Mouse (Mus musculus): ENCODE measurements around the gene Spred2. TPM values are rescaled to one million over a fixed set of nuclear protein-coding genes. Genes with fewer than 3 reads are reported as not detected.
A peak's percentile ranks its signal among the peaks of the same experiment; 100 is the strongest.

Gene Spred2
- polyA plus RNA-seq, 1 experiment from 2014 or later = 4.7 TPM

DNA sequence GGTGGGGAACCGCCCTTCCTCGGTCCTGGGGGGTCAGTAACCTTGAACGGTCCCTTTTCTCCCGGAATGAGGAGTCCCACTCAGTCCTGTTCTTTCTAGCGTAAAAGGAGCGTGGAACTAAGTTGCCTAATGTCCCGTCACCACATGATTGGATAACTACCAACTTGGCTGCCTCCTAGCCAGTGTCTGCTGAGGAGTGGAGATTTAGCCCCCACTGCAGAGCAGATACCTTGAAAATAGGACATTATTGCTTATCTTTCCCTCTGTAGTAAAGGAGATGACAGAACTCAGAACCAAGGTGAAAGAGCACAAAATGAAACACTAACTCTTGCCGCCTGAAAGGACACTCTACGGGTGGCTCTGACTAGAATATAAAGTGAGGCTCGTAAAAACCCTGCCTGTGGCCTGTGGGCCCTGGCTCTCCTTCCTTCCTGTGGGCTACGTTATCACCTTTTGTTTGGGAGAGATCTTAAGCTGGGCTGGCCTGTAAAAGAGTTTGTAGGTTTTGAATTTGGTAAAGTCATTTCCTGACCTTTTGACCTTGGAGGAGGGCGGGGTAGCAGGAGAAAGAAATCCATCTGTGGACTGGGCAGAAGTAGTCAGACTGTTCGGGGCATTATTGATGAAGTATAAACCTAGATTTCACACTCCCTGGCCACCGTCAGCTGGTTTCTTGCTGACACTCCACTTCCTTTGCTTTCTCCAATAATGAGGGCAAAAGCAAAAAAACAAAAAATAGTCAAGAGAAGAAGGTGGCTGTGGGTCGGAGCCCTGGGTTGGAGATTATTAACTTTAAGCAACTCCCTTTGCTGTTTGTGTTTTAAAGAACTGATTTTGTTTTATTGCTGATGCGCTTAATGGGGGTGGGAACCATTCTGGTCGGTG, 62.9 kb downstream of the Spred2 start:
- no peak overlapping the region for H3K9ac ChIP-seq (ENCODE audit: low read depth, low read length)
- no peaks in the 10 kb centered on the region for H3K27me3 ChIP-seq (ENCODE audit: control insufficient read depth, insufficient read depth, low read length)
- 36% methylated on average over 17 of the region's 17 CpGs for WGBS (ENCODE audit: insufficient replicate concordance)
- H3K4me2 ChIP-seq = peak overlapping the region; percentile 2; the same call in 1 of the 2 replicates
- ATAC-seq (replicated peaks; ENCODE audit: insufficient number of reproducible peaks, low FRiP score, low TSS enrichment) = no peak
- no peaks in the 10 kb centered on the region for H3K36me3 ChIP-seq (ENCODE audit: control insufficient read depth, insufficient read depth, low read length)
- H3K27ac ChIP-seq (ENCODE audit: low read depth, low read length) = peak overlapping the region; percentile 54
- H3K9me3 ChIP-seq (replicated peaks; ENCODE audit: control insufficient read depth, low read length) = no peaks in the 10 kb centered on the region
- peaks cover 52% of the 10 kb centered on the region for H3K4me1 ChIP-seq (ENCODE audit: control insufficient read depth, insufficient read depth, low read length)
- H3K4me3 ChIP-seq (ENCODE audit: low read depth, low read length) = no peak overlapping the region

DNA sequence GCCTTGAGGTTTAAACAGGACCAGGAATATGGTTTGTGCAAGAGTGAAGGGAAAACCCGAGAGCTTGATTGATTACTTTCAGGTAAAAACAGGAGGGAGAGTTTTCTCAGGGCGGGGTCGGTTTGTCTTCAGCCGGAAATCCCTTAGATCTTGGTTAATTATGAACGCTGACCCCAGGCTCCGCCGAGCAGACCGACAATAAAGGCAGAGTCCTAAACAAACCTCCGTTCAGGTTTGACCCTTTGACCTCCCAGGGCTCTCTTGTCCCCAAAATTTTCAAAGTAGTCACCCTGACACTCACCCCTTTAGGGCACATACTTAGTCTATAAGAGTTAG, 63.5 kb downstream of the Spred2 start:
- no peaks in the 10 kb centered on the region for H3K27me3 ChIP-seq (ENCODE audit: control insufficient read depth, insufficient read depth, low read length)
- ATAC-seq (replicated peaks; ENCODE audit: insufficient number of reproducible peaks, low FRiP score, low TSS enrichment) = no peak
- 0 out of 2 replicates have a peak overlapping the region, but pooled peaks have one; percentile 15 for H3K27ac ChIP-seq (ENCODE audit: low read depth, low read length)
- peaks cover 52% of the 10 kb centered on the region for H3K4me1 ChIP-seq (ENCODE audit: control insufficient read depth, insufficient read depth, low read length)
- no peaks in the 10 kb centered on the region for H3K9me3 ChIP-seq (replicated peaks; ENCODE audit: control insufficient read depth, low read length)
- no peak overlapping the region for H3K4me2 ChIP-seq
- H3K4me3 ChIP-seq (ENCODE audit: low read depth, low read length) = no peak overlapping the region
- 31% methylated on average over 9 of the region's 9 CpGs for WGBS (ENCODE audit: insufficient replicate concordance)
- H3K9ac ChIP-seq (ENCODE audit: low read depth, low read length) = no peak overlapping the region
- H3K36me3 ChIP-seq (ENCODE audit: control insufficient read depth, insufficient read depth, low read length) = no peaks in the 10 kb centered on the region

DNA sequence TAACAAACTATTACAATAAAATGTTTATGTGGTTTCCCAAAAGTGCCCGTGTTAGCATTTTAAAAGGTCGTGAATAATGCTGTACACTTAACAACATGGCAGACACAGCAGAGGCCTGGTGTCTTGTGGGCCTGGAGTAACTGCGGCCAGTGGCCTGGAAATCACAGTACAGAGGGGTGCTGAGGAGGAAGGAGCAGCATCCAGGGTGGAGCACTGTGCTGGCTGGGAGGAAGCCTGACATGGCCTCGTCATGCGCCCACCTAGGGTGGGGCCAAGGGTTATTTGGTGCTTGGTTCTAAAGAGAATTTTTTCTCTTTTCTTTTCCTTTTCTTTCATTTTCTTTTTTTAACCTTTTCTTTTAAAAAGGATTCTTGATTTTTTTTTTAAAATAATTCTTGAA, 64.0 kb downstream of the Spred2 start:
- H3K27me3 ChIP-seq (ENCODE audit: control insufficient read depth, insufficient read depth, low read length) = no peaks in the 10 kb centered on the region
- no peaks in the 10 kb centered on the region for H3K9me3 ChIP-seq (replicated peaks; ENCODE audit: control insufficient read depth, low read length)
- H3K4me1 ChIP-seq (ENCODE audit: control insufficient read depth, insufficient read depth, low read length) = peaks cover 53% of the 10 kb centered on the region
- H3K4me2 ChIP-seq = no peak overlapping the region
- H3K4me3 ChIP-seq (ENCODE audit: low read depth, low read length) = no peak overlapping the region
- ATAC-seq (replicated peaks; ENCODE audit: insufficient number of reproducible peaks, low FRiP score, low TSS enrichment) = no peak
- WGBS (ENCODE audit: insufficient replicate concordance) = 69% methylated on average over 5 of the region's 5 CpGs
- no peaks in the 10 kb centered on the region for H3K36me3 ChIP-seq (ENCODE audit: control insufficient read depth, insufficient read depth, low read length)
- no peak overlapping the region for H3K27ac ChIP-seq (ENCODE audit: low read depth, low read length)
- H3K9ac ChIP-seq (ENCODE audit: low read depth, low read length) = no peak overlapping the region

DNA sequence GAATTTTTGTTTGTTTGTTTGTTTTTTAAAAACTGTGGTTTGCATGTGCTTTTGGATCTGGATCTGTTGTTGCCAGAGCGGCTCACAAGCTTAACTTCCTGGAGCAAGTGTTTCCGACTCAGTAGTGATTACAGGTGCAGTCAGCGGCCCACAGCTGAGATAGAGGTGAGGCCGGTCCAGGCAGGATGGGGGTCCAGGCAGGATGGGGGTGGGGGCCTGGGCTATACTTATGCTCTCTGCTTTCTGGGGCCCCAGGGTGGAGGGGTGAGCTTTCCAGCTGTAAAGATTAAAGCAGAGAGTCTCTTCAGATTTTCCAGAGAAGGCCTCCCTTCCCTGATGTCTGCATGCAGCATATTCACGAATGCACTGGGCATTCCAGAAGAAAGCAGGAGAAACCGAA, 64.5 kb downstream of the Spred2 start:
- ATAC-seq (replicated peaks; ENCODE audit: insufficient number of reproducible peaks, low FRiP score, low TSS enrichment) = no peak
- Histone ChIP-seq H3K27me3 (ENCODE audit: control insufficient read depth, insufficient read depth, low read length) (no peaks in the 10 kb centered on the region), H3K27ac (ENCODE audit: low read depth, low read length) (no peak overlapping the region), H3K9me3 (replicated peaks; ENCODE audit: control insufficient read depth, low read length) (no peaks in the 10 kb centered on the region), H3K4me3 (ENCODE audit: low read depth, low read length) (no peak overlapping the region), H3K4me1 (ENCODE audit: control insufficient read depth, insufficient read depth, low read length) (peaks cover 54% of the 10 kb centered on the region), H3K4me2 (no peak overlapping the region), H3K9ac (ENCODE audit: low read depth, low read length) (no peak overlapping the region), H3K36me3 (ENCODE audit: control insufficient read depth, insufficient read depth, low read length) (no peaks in the 10 kb centered on the region)
- 50% methylated on average over 6 of the region's 6 CpGs for WGBS (ENCODE audit: insufficient replicate concordance)

DNA sequence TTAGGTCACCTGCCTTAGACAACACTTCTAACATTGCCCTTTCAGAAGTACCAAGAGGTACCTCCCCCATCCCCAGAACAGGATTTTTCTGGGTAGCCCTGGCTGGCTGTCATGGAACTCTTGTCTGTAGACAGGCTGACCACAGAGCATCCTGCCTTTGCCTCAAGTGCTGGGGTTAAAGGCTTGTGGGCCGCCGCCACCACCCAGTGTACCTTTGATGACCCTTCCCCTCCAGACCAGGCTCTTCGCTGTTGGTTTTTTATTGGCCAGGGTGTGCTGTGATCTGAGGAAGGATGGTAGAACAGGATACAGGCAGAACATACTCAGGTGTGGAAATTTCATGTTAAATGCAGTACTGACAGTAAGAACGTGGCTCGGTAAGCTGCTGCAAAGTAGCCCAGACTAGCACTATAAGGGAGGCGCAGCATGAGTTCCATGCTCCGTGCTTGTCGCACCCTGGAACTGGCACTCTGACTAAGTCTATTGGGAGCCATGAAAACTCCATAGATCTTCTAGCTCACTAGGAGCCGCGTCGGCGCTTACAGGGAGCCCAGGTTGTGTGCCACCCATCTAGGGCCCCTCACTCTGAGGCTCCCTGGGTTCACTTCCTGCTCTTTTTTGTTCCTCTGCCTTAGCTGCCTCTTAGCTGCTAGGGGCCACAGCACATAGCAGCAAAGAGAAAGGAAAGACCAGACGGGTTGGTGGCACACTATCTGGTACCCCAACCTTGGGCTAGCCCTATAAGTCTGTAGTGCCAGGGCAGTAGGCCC, 65.2 kb downstream of the Spred2 start:
- Histone ChIP-seq H3K4me1 (ENCODE audit: control insufficient read depth, insufficient read depth, low read length) (peaks cover 55% of the 10 kb centered on the region), H3K9me3 (replicated peaks; ENCODE audit: control insufficient read depth, low read length) (no peaks in the 10 kb centered on the region), H3K9ac (ENCODE audit: low read depth, low read length) (no peak overlapping the region), H3K4me3 (ENCODE audit: low read depth, low read length) (no peak overlapping the region), H3K36me3 (ENCODE audit: control insufficient read depth, insufficient read depth, low read length) (no peaks in the 10 kb centered on the region), H3K27me3 (ENCODE audit: control insufficient read depth, insufficient read depth, low read length) (no peaks in the 10 kb centered on the region), H3K4me2 (no peak overlapping the region), H3K27ac (ENCODE audit: low read depth, low read length) (no peak overlapping the region)
- 85% methylated on average over 13 of the region's 13 CpGs for WGBS (ENCODE audit: insufficient replicate concordance)
- no peak for ATAC-seq (replicated peaks; ENCODE audit: insufficient number of reproducible peaks, low FRiP score, low TSS enrichment)

DNA sequence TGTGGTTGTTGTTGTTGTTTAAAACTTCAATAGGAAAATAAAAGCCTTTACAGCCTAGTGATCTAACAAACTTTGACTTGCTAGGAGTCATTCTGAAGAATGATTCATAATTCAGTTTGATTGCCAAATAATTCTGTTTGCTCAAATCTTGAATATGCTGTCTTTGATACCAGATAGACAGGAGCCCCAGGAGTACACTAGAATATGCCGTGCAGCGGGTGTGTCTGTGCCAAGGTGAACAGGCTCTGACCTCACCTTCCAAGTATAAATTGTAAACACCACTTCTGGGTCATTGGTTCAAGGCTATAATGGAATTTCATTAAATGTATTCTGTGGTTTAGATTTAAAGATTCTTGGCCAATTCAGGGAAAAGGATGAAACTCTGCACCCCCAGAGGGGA, 66.6 kb downstream of the Spred2 start:
- no peak overlapping the region for H3K4me2 ChIP-seq
- no peak overlapping the region for H3K27ac ChIP-seq (ENCODE audit: low read depth, low read length)
- no peaks in the 10 kb centered on the region for H3K27me3 ChIP-seq (ENCODE audit: control insufficient read depth, insufficient read depth, low read length)
- H3K4me3 ChIP-seq (ENCODE audit: low read depth, low read length) = no peak overlapping the region
- WGBS (ENCODE audit: insufficient replicate concordance) = 71% methylated on average over 2 of the region's 2 CpGs
- H3K9ac ChIP-seq (ENCODE audit: low read depth, low read length) = no peak overlapping the region
- no peak for ATAC-seq (replicated peaks; ENCODE audit: insufficient number of reproducible peaks, low FRiP score, low TSS enrichment)
- H3K9me3 ChIP-seq (replicated peaks; ENCODE audit: control insufficient read depth, low read length) = no peaks in the 10 kb centered on the region
- H3K4me1 ChIP-seq (ENCODE audit: control insufficient read depth, insufficient read depth, low read length) = peaks cover 53% of the 10 kb centered on the region
- H3K36me3 ChIP-seq (ENCODE audit: control insufficient read depth, insufficient read depth, low read length) = no peaks in the 10 kb centered on the region

DNA sequence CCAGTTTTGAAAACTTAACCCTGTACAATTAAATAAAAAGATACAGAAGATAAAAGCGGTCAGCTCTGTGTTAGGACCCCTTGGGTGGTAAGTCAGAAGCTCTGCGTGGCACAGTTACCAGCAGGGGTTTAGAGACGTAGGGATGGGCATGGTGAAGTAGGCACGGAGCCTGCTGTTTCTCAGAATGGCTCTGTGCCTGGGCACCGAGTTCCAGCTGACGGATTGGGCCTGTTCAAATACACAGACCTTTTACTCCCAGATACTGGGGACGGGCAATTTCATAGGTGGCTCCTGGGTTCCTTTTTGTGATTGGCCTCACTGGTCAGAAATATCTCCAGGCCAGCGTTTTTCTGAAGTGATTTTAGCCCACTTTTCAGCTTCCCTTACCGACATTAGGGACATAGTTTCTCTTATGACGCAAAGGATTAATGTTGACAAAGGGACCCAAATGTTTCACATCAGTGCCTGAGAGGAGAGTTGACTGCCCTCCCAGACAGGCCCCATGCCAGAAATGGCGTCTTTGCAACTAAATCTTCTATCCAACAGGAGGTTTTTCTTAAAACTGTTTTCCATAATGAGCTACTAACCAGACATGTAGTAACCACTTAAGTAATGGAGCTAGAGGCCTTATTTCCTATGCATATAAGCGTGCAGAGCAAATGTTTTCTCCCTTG, 67.3 kb downstream of the Spred2 start:
- no peak overlapping the region for H3K27ac ChIP-seq (ENCODE audit: low read depth, low read length)
- no peaks in the 10 kb centered on the region for H3K36me3 ChIP-seq (ENCODE audit: control insufficient read depth, insufficient read depth, low read length)
- 65% methylated on average over 12 of the region's 12 CpGs for WGBS (ENCODE audit: insufficient replicate concordance)
- H3K27me3 ChIP-seq (ENCODE audit: control insufficient read depth, insufficient read depth, low read length) = no peaks in the 10 kb centered on the region
- H3K4me2 ChIP-seq = no peak overlapping the region
- peaks cover 49% of the 10 kb centered on the region for H3K4me1 ChIP-seq (ENCODE audit: control insufficient read depth, insufficient read depth, low read length)
- no peak overlapping the region for H3K9ac ChIP-seq (ENCODE audit: low read depth, low read length)
- H3K9me3 ChIP-seq (replicated peaks; ENCODE audit: control insufficient read depth, low read length) = no peaks in the 10 kb centered on the region
- H3K4me3 ChIP-seq (ENCODE audit: low read depth, low read length) = no peak overlapping the region
- no peak for ATAC-seq (replicated peaks; ENCODE audit: insufficient number of reproducible peaks, low FRiP score, low TSS enrichment)

DNA sequence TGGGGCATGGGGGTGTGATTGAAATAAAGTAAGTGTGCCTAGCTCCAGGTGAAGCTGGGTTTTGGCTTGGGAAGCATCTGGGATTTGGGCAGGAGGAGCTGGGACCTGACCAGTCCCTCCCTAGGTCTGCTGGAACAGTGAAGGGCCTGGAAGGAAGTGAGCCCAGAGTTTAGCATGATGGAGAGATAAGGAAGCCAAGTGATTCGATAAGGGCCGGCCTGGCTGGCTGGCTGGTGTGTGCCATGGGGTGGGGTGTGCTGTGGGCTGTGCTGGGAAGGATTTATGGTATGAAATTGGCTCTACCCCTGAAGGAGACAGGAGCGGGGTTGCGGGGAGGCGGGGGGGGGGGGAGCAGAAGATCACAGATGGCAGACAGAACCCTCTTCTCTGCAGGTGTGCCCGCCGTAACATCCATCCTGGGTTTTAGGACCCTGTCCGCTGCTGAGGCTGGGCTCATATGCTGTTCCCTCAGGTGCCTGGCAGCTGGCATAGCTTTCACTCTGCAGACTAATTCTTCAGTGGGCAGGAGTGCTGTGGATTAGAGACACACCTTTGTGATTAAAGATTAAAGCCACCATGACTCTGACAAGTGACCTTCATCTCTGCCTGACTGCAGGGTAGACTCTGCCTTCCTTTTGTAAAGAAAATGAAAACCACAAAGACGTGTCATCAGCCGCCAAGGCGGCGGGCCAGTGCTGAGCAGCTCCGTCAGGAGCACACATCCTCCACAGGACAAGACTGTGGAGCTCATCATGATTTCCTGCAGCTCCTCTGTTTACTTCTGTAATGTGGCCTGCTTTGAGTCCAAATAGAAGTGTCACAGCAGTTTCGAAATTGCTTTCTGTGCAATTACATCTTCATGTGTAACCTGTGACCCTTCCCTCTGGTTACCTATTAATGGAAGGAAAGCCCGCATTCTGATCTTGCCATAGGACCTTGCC, 68.4 kb downstream of the Spred2 start:
- Histone ChIP-seq H3K4me1 (ENCODE audit: control insufficient read depth, insufficient read depth, low read length) (peaks cover 37% of the 10 kb centered on the region), H3K9me3 (replicated peaks; ENCODE audit: control insufficient read depth, low read length) (no peaks in the 10 kb centered on the region), H3K27me3 (ENCODE audit: control insufficient read depth, insufficient read depth, low read length) (no peaks in the 10 kb centered on the region), H3K9ac (ENCODE audit: low read depth, low read length) (no peak overlapping the region), H3K4me2 (no peak overlapping the region), H3K27ac (ENCODE audit: low read depth, low read length) (no peak overlapping the region), H3K36me3 (ENCODE audit: control insufficient read depth, insufficient read depth, low read length) (no peaks in the 10 kb centered on the region), H3K4me3 (ENCODE audit: low read depth, low read length) (no peak overlapping the region)
- 64% methylated on average over 15 of the region's 15 CpGs for WGBS (ENCODE audit: insufficient replicate concordance)
- no peak for ATAC-seq (replicated peaks; ENCODE audit: insufficient number of reproducible peaks, low FRiP score, low TSS enrichment)

All from heart, embryonic 11.5 days (tissue).